Mouse (Mus musculus) heart, postnatal 14 days (tissue): ENCODE measurements around the gene Zscan10. TPM values are rescaled to one million over a fixed set of nuclear protein-coding genes. Genes with fewer than 3 reads are reported as not detected.

Experiments
- DNase-seq, 2 experiments: peaks; one replicate each; pipeline ENCODE4 v3.0.0; 2021 to 2022
- intact Hi-C: fragments of 180-260 bp; cut with DNase I; formaldehyde crosslinking; loops from one replicate; pipeline ENCODE4 v1.15.1; 2025
- total RNA-seq, 2 experiments: library from RNA; stranded (reverse); gene quantifications; 2 replicates each; pipeline ENCODE4 v1.2.3; 2021

The Zscan10 gene
- total RNA-seq, 2 experiments from 2014 or later, result not detected

DNA sequence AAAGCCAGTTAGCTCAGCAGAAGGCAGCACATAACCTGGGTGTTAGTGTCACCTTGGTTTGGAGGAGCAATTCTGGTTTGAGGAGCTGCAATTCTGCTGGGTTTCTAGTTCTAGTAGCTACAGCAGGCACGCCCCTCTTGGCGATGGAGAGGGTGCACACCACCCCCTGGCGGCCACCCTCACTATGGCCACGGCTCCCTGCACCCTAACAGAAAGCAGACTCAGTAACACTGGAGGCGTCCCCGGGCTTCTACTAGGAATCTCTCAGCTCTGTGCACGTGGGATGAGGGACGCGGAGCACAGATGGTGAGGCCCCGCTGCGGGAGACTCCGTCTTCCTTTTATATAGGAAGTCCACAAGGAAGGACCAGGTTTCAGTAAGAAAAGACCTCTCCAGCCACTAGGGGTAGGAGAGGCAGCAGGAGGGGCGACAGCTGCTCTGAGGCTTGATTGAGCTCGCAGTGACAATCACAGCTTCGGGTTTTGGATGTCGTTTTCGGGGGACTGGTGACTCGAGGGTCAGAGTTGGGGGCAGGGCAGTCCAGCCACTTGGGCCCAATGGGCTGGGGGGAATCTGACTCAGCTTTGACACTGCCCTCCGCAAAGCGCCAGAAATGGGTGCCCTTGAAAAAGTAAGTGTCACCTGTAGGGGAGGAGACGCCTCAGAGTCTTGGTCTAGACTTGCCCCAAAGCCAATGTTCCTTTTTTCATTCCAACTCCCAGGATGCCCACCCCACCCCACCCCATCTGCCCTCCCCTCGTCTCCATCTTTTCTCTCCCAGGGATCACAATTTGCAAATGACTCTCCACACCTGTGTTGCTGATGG lies 29.8 kb downstream of the Zscan10 start:
- DNase-seq, result peak; percentile 83 to 90
- intact Hi-C loops, result loop anchor here (2.0 kb wide), 1 partner anchor 60 kb away; no protein-coding TSS in a partner anchor

DNA sequence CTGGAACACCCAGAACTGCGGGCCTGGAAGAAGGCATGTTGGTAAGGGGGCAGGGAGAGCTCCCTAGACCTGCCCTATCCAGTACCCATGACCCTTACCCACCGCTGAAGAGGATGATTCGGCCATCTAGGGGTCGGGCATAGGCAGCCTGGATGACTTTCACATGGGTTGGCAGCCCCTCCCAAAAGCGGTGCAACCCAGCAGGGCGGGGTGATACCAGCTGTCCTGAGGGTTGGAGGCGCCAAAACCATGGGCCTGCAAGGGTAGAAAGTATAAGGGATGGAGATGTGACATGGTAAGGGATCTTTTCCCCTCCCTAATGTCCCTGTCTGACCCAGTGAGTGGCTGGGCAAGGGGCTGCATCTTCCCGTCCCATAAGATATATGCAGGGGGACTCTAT lies 30.6 kb downstream of the Zscan10 start:
- intact Hi-C loops, result loop anchor here (2.0 kb wide), 1 partner anchor 60 kb away; no protein-coding TSS in a partner anchor
- DNase-seq, result no peak

DNA sequence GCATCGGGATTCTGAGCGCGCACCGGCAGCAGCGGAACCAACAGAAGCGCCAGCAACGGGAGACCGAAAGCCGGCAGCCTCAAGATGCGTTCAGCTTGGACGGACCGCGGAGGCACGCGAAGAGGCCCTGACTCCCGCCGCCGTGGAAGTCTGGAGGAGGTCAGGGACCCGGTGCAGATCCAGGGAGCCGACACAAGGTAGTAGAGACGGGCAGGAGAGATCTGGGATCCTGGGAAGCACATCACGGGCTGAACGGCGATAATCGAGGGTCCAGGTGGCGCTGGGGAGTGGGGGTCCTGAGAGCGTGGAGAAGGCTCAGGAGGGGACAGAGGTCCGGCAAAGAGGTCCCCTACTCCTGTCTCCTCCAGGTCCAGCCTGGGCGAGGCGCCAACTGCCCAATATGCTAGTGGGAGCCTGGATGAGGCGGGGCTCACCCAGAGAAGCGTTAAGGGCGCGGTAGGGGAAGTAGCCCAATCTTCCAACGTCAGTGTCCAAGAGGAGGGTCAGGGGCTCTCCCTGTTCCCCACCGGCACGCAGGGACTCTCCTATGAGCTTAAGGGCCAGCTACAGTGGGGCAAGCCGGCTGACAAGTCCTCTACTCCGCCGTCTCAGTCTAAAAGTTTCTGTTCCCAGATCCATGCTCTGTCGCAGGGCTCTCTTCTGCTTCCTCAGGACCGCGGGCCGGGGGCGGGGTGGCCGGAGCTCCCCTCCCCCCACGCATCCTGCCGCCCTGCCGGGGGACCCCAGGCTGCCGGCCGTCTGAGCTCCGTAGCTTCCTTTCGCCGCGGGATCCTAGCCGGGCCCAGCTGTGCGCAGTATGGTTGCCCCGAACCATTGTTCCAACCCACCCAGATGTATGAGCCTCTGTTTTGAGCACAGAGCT lies 44.2 kb downstream of the Zscan10 start, which contains the start of gene Mmp25:
Mmp25 (minus strand) TSS at position 665 of the 883 bp plus-strand sequence.
- DNase-seq, result peak; percentile 21 to 32
- intact Hi-C loops, result no loop called here

DNA sequence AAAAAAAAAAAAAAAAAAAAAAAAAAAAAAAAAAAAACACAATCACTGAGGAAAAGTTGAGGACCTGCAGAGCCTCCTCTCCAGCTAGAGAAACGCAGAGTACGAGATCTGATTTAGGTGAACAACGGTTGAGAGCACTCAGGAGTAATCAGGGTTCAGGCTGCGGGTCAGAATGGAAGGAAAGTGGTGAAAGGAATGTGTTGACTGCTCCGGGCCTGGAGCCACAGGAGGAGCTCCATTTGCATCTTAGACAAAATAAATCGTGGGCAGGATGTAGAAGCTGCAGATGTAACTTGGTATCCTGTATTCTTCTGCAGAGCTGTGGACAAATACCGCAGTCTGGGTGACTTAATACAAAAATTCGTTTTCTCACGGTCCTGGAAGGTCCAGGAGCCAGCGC lies 45.2 kb downstream of the Zscan10 start:
- intact Hi-C loops, result no loop called here
- no peak for DNase-seq

DNA sequence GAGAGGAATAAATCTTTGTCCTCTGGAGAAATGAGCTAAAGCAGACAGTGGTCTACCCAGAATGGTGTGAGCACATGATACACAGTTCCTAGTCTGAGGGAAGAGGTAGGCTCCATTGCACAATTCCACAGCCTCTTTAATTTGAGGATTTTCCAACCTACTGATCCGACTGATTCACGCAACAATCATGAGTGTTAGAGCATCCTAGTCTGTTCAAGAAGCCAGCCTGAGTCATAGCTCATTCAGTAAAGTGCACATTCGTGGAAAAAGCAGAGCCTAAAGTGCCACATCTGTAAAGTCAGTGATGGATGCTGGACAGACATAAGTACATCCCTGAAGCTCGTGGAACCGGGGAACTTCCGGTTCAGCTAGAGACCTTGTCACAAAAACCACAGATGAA lies 50.7 kb downstream of the Zscan10 start:
- no peak for DNase-seq
- intact Hi-C loops, result no loop called here

DNA sequence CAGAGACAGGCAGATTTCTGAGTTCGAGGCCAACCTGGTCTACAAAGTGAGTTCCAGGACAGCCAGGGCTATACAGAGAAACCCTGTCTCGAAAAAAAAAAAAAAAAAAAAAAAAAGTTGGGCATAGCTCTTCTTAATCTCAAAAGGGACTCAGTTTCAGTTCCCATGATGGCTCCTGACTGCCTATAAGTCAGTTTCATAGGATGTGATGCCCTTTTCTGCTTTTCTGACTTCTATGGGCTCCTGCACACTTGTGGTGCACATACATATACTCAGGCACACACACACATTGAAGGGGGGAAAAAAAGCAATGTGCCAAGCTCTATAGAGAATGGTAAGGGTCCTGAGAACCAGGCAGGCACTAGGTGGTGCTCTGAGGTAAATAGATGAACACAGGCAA lies 52.7 kb downstream of the Zscan10 start:
- intact Hi-C loops, result no loop called here
- no peak for DNase-seq

DNA sequence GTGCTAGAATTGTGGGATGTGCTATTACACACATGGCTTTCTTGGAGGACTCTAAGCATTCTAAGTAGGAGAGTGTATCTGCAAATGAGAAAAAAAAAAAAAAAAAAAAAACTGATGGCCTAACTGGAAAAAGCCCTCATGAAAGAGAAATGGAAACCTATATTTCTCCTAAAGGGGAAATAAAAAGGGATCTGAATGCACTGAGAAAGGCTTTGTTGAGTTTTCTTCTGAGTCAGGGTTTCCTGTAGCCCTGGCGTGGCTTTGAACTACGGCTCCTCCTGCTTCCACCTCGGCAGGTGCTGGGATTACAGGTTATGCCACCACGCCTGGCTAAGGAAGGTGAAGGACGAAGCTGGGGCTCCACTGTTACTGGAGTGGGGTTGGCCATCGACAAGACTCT lies 53.3 kb downstream of the Zscan10 start:
- intact Hi-C loops, result no loop called here
- no peak for DNase-seq

DNA sequence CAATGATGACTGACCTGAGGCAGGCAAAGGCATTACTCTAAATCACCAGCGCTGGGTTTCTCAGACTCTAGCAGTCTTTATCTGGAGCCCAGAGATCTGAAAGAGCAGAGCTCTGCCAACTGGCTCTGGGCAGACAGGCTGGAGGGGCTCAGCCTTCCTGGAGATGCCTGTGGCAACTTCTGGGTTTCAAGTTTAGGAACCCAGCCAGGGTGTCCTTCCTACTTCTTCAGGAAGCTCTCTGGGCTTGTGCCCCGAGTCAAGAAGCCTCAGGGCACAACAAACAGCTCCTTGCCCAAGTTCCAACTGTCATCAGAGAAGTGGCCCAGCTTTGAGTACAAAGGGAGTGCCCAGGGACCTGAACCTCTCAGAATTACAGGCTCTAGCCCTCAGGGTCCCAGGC lies 53.8 kb downstream of the Zscan10 start:
- DNase-seq, result no peak
- intact Hi-C loops, result no loop called here

DNA sequence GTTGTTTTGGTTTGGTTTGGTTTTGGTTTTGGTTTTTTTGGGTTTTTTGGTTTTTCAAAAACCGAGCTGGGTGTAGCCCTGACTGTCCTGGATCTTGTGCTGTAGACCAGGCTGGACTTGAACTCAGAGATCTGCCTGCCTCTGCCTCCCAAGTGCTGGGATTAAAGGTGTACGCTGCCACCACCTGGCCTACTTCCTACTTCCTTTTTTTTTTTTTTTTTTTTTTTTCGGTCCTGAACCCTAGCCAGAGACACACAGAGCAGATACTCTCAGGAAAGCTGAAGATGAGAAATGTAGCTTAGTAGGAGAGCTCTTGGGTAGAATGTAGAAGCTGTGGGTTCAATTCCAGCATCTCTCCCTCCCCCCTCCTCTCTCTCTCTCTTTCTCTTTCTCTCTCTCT lies 57.8 kb downstream of the Zscan10 start:
- no peak for DNase-seq
- intact Hi-C loops, result no loop called here

DNA sequence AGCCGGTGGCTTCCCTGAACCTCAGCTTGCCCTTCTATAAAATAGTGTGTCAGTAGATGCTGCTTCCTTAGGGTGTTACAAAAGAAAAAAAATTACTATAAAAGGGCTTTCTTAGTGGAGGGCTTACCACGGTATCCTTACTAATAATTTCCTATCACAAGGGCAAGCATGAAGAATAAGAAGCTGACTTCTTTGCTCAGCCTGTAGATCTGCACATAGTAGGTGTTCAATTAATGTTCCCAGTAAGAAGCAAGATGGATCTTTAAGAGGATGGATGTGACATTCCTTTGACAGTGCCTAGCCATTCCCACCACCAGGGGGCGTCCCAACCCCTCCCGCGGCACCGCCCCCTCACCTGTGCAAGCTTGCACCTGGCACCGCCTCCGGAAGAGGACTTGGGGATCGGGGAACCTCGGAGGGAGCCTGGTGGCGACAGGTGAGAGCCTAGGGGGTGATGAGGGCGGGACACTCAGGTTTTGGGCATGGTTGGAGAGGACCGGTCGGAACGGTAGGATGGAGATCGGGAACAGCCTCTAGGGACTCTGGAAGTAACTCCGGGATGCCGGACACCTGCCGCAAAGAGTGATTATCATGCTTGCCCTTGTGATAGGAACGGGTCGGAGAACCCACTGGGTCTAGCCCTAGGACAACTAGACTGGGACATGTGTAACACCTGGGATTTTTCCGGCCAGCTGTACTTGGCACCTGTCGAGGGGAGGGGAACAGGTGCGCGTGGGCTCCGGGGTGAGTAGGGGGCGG lies 59.6 kb downstream of the Zscan10 start, which contains the start of gene Bicdl2:
Bicdl2 (plus strand) TSS at position 390 of the 759 bp plus-strand sequence.
- DNase-seq, result peak; percentile 36 to 44
- intact Hi-C loops, result loop anchor here (2.0 kb wide), 1 partner anchor 47 kb away; no protein-coding TSS in a partner anchor

Other genes with a start within 250 kb of the Zscan10 start
- not detected for gene Vmn2r116, start 216.3 kb upstream of the Zscan10 start, total RNA-seq
- gene Vmn2r117, start 121.2 kb upstream of the Zscan10 start, total RNA-seq, result not detected
- 1 to 10 TPM; 4.9 to 5.8 TPM for gene Zfp213, start 36.6 kb upstream of the Zscan10 start, total RNA-seq
- 1 to 10 TPM; 4.3 to 5.0 TPM for gene Zfp13, start 1.4 kb upstream of the Zscan10 start, total RNA-seq
- gene Mmp25, start 44.4 kb downstream of the Zscan10 start, total RNA-seq, result under 1 TPM; 0.10 to 0.24 TPM
- gene Bicdl2, start 59.6 kb downstream of the Zscan10 start, total RNA-seq, result not detected
- 100 to 1,000 TPM; 186 to 198 TPM for gene Hcfc1r1, start 72.7 kb downstream of the Zscan10 start, total RNA-seq
- gene Thoc6, start 73.0 kb downstream of the Zscan10 start, total RNA-seq, result 10 to 100 TPM; 13.5 to 15.9 TPM
- 10 to 100 TPM; 43.8 to 76.5 TPM for gene Tnfrsf12a, start 76.6 kb downstream of the Zscan10 start, total RNA-seq
- gene Cldn6, start 78.4 kb downstream of the Zscan10 start, total RNA-seq, result not detected
- gene Cldn9, start 83.2 kb downstream of the Zscan10 start, total RNA-seq, result not detected
- gene 1520401A03Rik, start 121.9 kb downstream of the Zscan10 start, total RNA-seq, result not detected
- gene Pkmyt1, start 125.5 kb downstream of the Zscan10 start, total RNA-seq, result 1 to 10 TPM; 3.1 to 3.6 TPM
- gene Paqr4, start 140.0 kb downstream of the Zscan10 start, total RNA-seq, result 10 to 100 TPM; 21.8 to 23.4 TPM
- gene Kremen2, start 145.0 kb downstream of the Zscan10 start, total RNA-seq, result not detected
- 10 to 100 TPM; 30.2 to 30.8 TPM for gene Flywch1, start 170.7 kb downstream of the Zscan10 start, total RNA-seq
- 1 to 10 TPM; 1.6 TPM for gene Flywch2, start 185.2 kb downstream of the Zscan10 start, total RNA-seq
- gene Srrm2, start 189.7 kb downstream of the Zscan10 start, total RNA-seq, result 100 to 1,000 TPM; 192 to 227 TPM
- 100 to 1,000 TPM; 339 to 355 TPM for gene Elob, start 228.3 kb downstream of the Zscan10 start, total RNA-seq
- gene Prss33, start 235.2 kb downstream of the Zscan10 start, total RNA-seq, result not detected
- not detected for gene Prss32, start 243.0 kb downstream of the Zscan10 start, total RNA-seq
- not detected for gene Prss41, start 243.3 kb downstream of the Zscan10 start, total RNA-seq